In genomic region chr9:116267411-116267810, GRCm38 (mm10) we compare ENCODE assay signal across 22 mouse cellular contexts.
DNase-seq lines count a peak whose midpoint lies in the region; ATAC-seq and TF ChIP-seq lines count a peak whose summit lies in the region.
"Had no signal": no experiment of that assay in that cellular context is flagged by ENCODE, and none has a peak within 500 bp of the region (broad histone marks: within the 10 kb centered on the region; RNA-seq: fewer than 3 reads in every experiment).

No protein-coding gene starts in this region.

- no peak overlapping the region for H3K27ac ChIP-seq in lung, postnatal 0 days (ENCODE audit: low read length)
- H3K27ac ChIP-seq: embryonic facial prominence, embryonic 10.5 days; forebrain, embryonic 13.5 days; hindbrain, embryonic 15.5 days had no signal

- no peaks in the 10 kb centered on the region for H3K4me1 ChIP-seq in lung, postnatal 0 days (ENCODE audit: insufficient read depth, low read depth, low read length)
- H3K4me1 ChIP-seq: embryonic facial prominence, embryonic 10.5 days; forebrain, embryonic 13.5 days; hindbrain, embryonic 15.5 days had no signal

- 0 out of 2 replicates have a peak, but pooled peaks have one; percentile 18 for ATAC-seq in lung, postnatal 0 days
- ATAC-seq: activated CD4-positive, CD25-positive, alpha-beta regulatory T cell, adult 4 months; CD4-positive, CD25-positive, alpha-beta regulatory T cell, adult 4 months; forebrain, embryonic 13.5 days; forebrain, postnatal 0 days; inflammation-experienced regulatory T-cells, adult 6 months had no signal

- TF ChIP-seq CTCF in lung, postnatal 0 days (IDR thresholded peaks at IDR 0.05) = no peak

- WGBS in lung, postnatal 0 days = 73% methylated on average over 4 of the region's 4 CpGs

- H3K4me3 ChIP-seq in lung, postnatal 0 days (ENCODE audit: low read depth, low read length) = no peak overlapping the region
- H3K4me3 ChIP-seq: embryonic facial prominence, embryonic 10.5 days; forebrain, embryonic 13.5 days; heart, embryonic 12.5 days; hindbrain, embryonic 15.5 days had no signal

- no peaks in the 10 kb centered on the region for H3K36me3 ChIP-seq in lung, postnatal 0 days (ENCODE audit: insufficient read depth, low read length)
- H3K36me3 ChIP-seq: embryonic facial prominence, embryonic 10.5 days; G1E; heart, embryonic 12.5 days; hindbrain, embryonic 15.5 days had no signal

- H3K9me3 ChIP-seq in lung, postnatal 0 days (ENCODE audit: low read length) = no peaks in the 10 kb centered on the region
- H3K9me3 ChIP-seq: embryonic facial prominence, embryonic 10.5 days; forebrain, embryonic 13.5 days; heart, embryonic 12.5 days; hindbrain, embryonic 15.5 days had no signal

- intact Hi-C loops in heart, postnatal 14 days (cut with DNase I) = no loop called here

- no peak overlapping the region for H3K4me2 ChIP-seq in lung, postnatal 0 days (replicated peaks; ENCODE audit: low read depth, low read length)
- H3K4me2 ChIP-seq: forebrain, embryonic 13.5 days; heart, embryonic 12.5 days; hindbrain, embryonic 15.5 days had no signal

- TF ChIP-seq EP300 in lung, postnatal 0 days (IDR thresholded peaks at IDR 0.05) = 0 out of 2 replicates have a peak, but pooled peaks have one; percentile 22

- no peaks in the 10 kb centered on the region for H3K27me3 ChIP-seq in lung, postnatal 0 days (replicated peaks; ENCODE audit: insufficient read depth, low read length)
- H3K27me3 ChIP-seq: forebrain, embryonic 13.5 days; heart, embryonic 12.5 days; hindbrain, embryonic 15.5 days had no signal

- no peak overlapping the region for H3K9ac ChIP-seq in lung, postnatal 0 days (replicated peaks; ENCODE audit: low read depth)
- H3K9ac ChIP-seq: forebrain, embryonic 13.5 days; forebrain, postnatal 0 days; heart, embryonic 12.5 days; hindbrain, embryonic 15.5 days had no signal

- peak; percentile 91 for DNase-seq in heart, adult 11 months
- no peak for DNase-seq in heart, postnatal 14 days
- peak; percentile 29 for DNase-seq in lung, postnatal 0 days (ENCODE audit: low spot score)
- DNase-seq in lung, postnatal 25 days (ENCODE audit: low spot score) = no peak
- DNase-seq in brain, adult 2 months (ENCODE audit: low read depth, low spot score) = peak; percentile 41
- no peak for DNase-seq in adrenal gland, postnatal 14 days
- no peak for DNase-seq in layer of hippocampus, adult 11-12 months (ENCODE audit: low spot score)
- DNase-seq: adrenal gland, postnatal 25 days; B cell, adult 2 months; cerebellum, adult 2 months; cerebellum, postnatal 10 days; forebrain, postnatal 0 days; gastrocnemius, postnatal 10 days; kidney, adult 11 months had no signal

Comparison
In these comparisons a context has a peak if more than half of its experiments do, and no peak if none do; other contexts are left out.
1. DNase-seq: peak in heart, adult 11 months (single experiment), lung, postnatal 0 days (single experiment) and brain, adult 2 months (single experiment); none in heart, postnatal 14 days (0 of 2), lung, postnatal 25 days (single experiment), adrenal gland, postnatal 14 days (single experiment) and layer of hippocampus, adult 11-12 months (single experiment).